Mouse (Mus musculus): Measurements from ENCODE around the gene Zscan2.

The Zscan2 gene

DNA sequence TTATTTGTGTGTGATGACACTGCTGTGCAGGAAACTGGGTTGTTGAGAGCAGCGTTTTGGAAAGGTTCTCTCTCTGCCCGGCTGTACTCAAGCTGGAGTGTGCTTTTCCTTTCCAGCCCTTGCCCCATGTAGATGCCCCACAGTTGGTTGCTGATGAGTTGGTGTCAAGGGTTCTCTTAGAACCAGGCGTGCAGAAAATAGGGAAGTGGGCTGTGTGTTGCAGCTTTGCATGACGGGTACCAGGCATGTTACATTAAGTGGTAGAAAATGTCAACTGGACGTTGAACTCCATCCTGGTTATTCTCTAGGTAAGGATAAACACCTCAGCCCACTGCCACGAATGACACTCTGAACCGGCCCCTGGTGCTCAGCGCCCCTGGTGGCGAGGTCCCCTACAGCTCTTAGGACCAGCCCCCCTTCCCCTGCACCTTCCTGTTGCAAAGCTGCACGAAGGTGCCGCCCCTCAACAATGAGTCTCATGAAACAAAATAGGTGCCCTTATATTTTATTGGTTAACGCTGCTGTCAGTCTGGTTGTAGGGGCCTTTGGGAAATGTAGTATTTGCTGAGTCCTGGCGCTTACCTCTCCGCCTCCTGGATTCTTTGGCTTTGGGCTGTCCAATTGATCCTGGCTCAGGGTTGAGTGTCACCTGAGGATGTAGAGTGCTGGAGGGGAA is 22.2 kb downstream of the Zscan2 start:
- in situ Hi-C loops (cut with MseI, MboI) = loop anchor here (10.0 kb wide), 2 partner anchors 182 to 272 kb away; no protein-coding TSS in a partner anchor

DNA sequence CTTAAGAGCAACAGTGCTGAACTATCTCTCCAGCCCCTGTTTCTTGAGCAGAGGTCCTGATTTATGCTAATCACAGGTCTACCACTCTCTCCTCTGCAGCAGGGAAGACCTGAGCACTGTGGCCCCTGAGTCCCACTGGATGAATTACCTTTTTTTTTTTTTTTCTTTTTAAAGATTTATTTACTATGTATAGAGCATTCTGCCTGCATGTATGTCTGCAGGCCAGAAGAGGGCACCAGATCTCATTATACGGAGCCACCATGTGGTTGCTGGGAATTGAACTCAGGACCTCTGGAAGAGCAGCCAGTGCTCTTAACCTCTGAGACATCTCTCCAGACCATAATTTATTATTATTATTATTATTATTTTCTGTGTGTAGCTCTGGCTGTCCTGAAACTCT is 24.9 kb downstream of the Zscan2 start:
- in situ Hi-C loops (cut with MseI, MboI) = loop anchor here (10.0 kb wide), 2 partner anchors 179 to 269 kb away; no protein-coding TSS in a partner anchor

DNA sequence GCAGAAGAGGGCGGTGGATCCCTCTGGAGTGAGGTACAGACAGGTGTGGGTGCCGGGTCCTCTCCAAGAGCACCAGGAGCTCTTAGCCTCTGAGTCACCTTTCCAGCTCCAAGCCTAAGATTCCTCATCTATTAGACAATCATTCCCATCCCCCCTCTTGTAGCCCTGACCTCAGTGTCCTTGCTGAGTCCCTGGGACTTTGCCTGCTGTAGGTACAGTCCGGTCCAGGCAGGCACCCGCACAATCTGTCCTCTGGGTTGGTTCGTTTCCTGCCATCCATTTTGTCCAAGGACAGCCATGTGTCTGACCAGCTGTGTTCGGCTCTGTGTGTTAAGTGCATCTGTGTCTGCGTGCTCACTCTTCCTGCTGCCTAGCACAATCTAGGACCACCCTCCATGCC is 27.9 kb downstream of the Zscan2 start:
- in situ Hi-C loops (cut with MseI, MboI) = loop anchor here (10.0 kb wide), 2 partner anchors 176 to 266 kb away; no protein-coding TSS in a partner anchor

DNA sequence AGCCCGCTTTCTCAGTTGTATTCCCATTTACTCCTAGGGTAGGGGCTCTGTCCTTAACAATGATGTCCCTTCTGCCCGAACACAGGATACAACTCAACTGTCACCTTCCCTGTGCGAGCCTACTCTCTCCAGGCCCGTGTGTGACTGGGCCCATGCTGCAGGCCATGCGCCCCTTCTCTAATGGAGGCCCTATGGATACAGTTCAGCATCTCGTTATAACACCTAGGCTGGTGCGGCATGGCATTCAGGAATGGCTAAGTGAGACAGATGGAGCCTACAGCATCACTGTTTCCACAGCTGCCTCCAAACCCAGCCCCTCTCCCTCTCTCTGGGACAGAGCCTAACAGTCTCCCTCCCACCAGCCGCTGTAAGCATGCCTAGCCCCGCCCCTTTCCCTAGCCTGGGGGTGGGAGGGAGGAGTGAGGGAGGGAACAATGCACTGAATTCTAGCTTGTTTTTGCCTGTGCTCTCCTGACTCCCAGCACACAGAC is 28.3 kb downstream of the Zscan2 start:
- in situ Hi-C loops (cut with MseI, MboI) = loop anchor here (10.0 kb wide), 2 partner anchors 176 to 266 kb away; no protein-coding TSS in a partner anchor

GRCm38 (mm10) chr7:80889841-80890241 is 29.1 kb downstream of the Zscan2 start:
- in situ Hi-C loops (cut with MseI, MboI) = loop anchor here (10.0 kb wide), 2 partner anchors 175 to 265 kb away; no protein-coding TSS in a partner anchor

- in situ Hi-C loops (cut with MseI, MboI) = no loop called here
These were observed 32.5 kb downstream of the Zscan2 start for GRCm38 (mm10) chr7:80893086-80893752.

GRCm38 (mm10) chr7:80893753-80894129 is 33.0 kb downstream of the Zscan2 start:
- in situ Hi-C loops (cut with MseI, MboI) = no loop called here

DNA sequence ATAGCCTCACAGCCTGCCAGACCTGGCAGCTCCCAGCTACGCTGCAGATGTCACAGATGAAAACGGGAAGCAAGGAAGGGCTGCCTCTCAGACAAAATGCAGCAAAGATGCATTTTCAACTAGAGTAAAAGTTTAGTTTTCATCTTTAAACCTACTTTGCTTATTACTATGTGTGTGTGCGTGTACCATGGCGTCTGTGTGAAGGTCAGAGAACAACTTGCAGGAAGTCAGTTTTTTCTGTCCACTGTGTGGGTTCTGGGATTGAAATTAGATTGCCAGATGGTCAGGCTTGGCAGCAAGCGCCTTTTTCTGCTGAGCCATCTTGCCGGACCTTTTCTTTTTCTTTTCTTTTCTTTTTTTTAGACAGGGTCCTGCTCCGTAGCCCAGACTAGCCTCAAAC is 33.5 kb downstream of the Zscan2 start:
- in situ Hi-C loops (cut with MseI, MboI) = no loop called here

- in situ Hi-C loops (cut with MseI, MboI) = no loop called here
These were observed 34.2 kb downstream of the Zscan2 start for GRCm38 (mm10) chr7:80894815-80895519.

GRCm38 (mm10) chr7:80897134-80897533 is 36.4 kb downstream of the Zscan2 start:
- in situ Hi-C loops (cut with MseI, MboI) = no loop called here

DNA sequence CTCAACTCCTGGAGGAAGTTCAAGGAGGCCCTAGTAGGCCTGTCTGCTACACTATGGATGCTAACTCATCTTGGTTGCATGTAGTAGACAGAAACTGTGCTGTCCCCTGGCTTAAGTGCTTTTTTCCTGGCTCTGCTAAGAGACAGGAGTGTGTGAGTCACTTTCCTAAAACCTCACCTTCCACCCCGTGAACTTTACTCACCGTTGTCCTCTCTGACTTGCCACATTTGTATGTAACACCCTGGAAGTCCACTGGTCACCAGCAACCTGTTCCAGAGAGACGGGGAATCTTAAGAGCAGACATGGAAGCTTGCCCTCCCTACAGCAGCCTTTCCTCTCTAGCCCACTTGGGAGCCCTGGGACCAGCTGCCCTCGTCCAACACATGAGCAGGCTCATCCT is 37.0 kb downstream of the Zscan2 start:
- in situ Hi-C loops (cut with MseI, MboI) = no loop called here

DNA sequence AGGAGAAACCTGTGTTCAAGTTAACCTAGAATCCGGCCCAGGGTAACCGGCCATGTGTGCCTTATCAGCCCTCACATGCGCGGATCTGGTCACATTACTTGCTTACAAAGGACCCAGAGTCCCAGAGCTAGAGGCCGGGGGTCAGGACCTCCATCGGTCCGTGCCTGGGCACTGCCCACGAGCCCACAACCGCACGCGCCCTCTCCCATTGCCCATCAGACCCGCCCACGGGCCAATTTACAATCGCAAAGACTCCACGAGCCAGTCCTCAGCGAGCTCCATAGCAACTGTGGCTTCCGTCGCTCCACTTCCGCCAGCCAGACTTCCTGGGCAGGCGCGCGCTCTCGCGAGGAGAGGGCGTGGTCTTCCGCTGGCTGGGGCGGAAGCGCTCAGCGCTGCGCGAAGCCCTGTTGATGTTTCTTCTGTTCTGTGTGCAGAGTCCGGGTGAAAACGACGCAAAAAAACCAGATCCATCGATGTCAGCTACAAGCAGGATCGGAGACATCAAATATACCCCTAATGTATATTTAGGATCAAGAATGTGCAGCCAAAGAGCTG is 40.3 kb downstream of the Zscan2 start, which contains the start of gene Wdr73:
TSS of gene Wdr73 (minus strand) at position 326 of the 558 bp plus-strand sequence.
- in situ Hi-C loops (cut with MseI, MboI) = no loop called here

GRCm38 (mm10) chr7:80901541-80902274 is 41.0 kb downstream of the Zscan2 start:
- in situ Hi-C loops (cut with MseI, MboI) = no loop called here

DNA sequence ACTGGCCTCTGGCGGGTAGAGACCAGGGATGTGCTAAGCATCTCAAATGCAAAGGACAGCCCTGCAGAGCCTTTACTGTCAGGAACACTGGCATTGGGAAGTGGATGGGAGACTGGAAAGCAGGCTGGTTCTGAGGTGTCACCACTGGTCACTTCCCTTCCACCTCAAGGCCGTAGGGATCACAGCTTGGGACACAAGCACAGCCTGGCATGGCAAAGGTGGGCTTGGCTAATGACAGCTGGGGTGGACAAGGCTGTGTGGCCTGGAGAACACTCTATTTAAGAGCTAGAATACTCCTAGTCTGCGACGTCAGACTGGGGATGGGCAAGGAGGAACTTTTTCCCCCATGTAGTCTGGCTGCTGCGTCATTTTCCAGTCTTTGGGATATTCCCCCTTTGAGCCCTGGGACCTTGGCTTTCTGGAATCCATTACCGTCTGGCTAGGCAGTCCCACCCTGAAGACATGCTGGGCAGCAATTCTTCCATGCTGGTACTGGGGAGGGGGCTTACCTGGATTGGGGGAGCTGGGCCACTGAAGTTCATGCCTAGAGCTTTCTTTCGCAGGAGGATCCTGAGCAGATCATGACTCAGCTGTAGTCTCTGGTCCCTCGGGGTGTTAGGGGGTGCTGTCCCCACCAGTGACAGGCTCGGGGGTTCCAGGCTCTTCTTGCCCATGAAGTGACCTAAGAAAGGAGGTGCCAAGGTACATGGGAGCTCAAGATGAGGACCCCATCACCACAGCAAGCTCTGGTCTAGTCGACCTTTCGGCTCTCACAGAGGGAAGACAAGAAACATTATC is 43.1 kb downstream of the Zscan2 start:
- in situ Hi-C loops (cut with MseI, MboI) = no loop called here

DNA sequence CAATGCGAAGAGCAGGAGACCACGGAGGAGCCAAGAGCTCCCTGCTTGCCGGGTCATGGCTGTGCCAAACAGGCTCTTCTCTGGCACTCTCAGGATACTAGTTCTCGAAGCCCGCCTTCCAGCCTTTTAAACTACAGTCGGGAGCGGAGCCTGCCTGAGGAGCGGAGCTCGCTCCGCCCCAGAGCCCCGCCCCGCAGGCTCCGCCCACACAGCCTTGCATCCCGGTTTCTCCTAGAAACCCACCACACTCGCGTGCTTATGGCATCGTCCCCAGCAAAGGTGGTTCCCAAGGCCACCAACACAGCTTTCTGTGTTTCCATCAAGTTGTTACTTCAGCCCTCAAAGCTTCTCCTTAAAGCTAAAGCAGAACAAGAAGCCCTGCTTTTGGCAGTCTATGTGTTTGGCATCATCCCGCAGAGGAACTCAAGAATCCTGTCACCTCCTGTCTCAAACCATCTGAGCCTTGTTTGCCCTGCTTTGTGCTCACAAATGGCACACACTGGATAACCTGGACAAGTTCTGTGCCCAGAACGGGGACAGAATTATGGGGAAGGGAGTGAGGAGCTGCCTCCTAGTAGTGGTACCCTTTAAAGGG is 44.3 kb downstream of the Zscan2 start, which contains the start of gene Nmb:
TSS of gene Nmb (minus strand) at position 156 of the 595 bp plus-strand sequence.
- in situ Hi-C loops (cut with MseI, MboI) = no loop called here

DNA sequence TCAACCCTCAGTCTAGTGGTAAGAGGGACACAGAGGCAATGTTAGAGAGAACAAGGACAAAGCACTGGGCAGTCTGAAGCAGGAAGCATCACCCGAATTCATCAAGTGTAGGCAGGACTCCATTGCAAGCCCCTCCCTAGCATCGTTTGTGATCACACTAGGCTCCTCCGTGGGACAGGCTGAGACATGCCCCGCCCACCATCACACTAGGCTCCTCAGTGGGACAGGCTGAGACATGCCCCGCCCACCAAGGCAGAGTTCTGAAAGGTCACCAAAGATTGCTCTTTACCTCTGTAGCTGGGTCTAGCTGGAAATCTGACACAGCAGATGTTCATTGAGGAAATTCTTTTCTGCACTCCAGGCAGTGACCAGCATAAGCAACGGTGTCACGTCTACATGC is 50.3 kb downstream of the Zscan2 start:
- in situ Hi-C loops (cut with MseI, MboI) = no loop called here

DNA sequence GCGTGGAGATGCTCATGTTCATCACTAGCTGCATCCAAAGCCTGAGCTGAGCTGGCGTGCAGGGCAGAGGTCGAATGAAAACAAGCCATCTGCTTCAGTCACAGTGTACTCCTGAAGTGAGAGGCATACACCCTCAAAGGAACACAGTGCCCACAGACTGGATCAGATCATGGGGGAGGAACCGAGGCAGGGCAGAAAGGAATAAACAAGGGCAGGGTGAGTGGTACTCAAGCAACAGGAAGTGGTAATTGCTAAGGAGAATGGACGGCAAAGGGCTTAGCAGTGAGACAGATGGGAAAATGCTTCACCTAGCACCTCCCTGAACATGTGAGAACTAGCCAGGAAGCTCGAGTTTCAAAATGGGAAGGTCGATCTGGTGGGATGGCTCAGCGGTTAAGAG is 51.8 kb downstream of the Zscan2 start:
- in situ Hi-C loops (cut with MseI, MboI) = no loop called here

DNA sequence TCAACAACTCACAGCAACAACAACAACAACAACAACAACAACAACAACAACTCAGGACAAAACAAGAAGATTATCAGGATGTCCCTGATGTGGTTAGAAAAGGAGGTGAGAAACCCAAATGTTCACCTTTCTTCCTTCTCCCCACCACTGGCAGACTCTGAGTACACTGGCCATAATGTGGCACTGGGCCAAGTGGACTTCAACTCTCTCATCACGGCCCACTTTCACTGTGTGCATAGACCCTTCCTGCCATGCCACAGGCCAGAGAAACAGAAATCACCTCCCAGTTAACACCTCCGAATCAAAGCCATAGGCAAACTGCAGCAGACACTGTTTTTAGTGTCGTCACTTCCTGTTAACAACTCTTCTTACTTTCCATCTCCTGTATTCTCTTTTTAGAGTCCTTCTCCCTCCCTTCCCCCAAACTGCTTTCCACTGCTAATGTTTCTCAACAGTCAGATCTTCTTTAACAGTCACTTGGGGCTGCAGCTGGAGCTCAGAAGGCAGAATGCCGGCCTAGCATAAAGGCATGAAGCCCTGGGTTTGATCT is 57.3 kb downstream of the Zscan2 start:
- in situ Hi-C loops (cut with MseI, MboI) = no loop called here

DNA sequence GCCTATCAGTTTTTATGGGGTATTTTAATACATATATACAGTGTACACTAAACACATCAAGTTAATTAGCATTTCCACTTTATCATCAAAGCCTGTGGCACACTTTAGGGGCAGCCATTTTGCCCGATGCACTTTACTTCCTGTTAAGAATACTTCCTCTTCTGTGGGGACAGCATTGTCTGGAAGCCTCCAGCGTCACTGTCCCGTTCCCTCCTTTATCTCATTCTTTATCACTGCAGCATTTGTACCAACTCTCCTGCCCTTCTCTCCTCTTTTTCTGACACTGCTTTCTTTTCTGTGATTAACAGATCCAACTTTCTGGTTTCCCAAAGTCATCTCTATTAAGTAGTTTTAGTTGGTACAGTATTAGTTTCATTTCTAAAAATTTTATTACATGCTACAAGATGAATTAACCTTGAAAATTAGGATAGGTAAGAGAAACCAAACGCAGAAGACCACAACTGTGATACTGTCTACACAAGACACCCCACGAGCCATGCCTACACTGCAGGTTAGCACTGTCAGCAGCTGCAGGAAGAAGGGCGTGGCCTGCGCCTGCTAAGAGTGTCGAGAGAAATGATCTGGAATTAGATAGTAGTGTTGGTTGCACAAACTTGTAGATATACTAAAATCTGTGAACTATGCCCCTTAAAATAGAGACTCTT is 58.4 kb downstream of the Zscan2 start:
- in situ Hi-C loops (cut with MseI, MboI) = no loop called here

Data from mouse trophoblast stem cell (cell line).